Mouse (Mus musculus) forebrain, embryonic 11.5 days (tissue): ENCODE data around the gene Cox5a. TPM values are rescaled to one million over a fixed set of nuclear protein-coding genes. Genes with fewer than 3 reads are reported as not detected.

Source experiments
- ATAC-seq: fragments of 200-750 bp; cut with Nextera tagmentation; replicated peaks from 2 replicates; pipeline ENCODE4 v1.8.0; 2017; ENCODE audit warnings: moderate TSS enrichment; ENCODE audit not compliant: low FRiP score
- DNase-seq: peaks from one replicate; pipeline ENCODE4 v3.0.0-alpha.2; 2017; ENCODE audit warnings: low spot score
- H3K27ac ChIP-seq: fragments of 300-500 bp; sonication (generic); 2 replicates; pipeline ENCODE4 v1.5.1; 2014; ENCODE audit warnings: low read depth, low read length
- H3K27me3 ChIP-seq: fragments of 300-500 bp; sonication (generic); 2 replicates; pipeline ENCODE4 v1.6.1; 2014; ENCODE audit warnings: mild to moderate bottlenecking, low read length, mixed read lengths; ENCODE audit not compliant: control insufficient read depth, insufficient read depth
- H3K36me3 ChIP-seq: fragments of 300-500 bp; sonication (generic); 2 replicates; pipeline ENCODE4 v1.6.1; 2014; ENCODE audit warnings: mild to moderate bottlenecking, low read length, moderate library complexity, mixed read lengths; ENCODE audit not compliant: control insufficient read depth, insufficient read depth
- H3K4me1 ChIP-seq: fragments of 300-500 bp; sonication (generic); replicated peaks from 2 replicates; pipeline ENCODE4 v1.6.1; 2014; ENCODE audit warnings: low read length, mixed read lengths; ENCODE audit not compliant: control insufficient read depth, insufficient read depth
- H3K4me2 ChIP-seq: fragments of 300-500 bp; sonication (generic); 2 replicates; pipeline ENCODE4 v1.6.1; 2014; ENCODE audit warnings: low read depth, mild to moderate bottlenecking, low read length, moderate library complexity, mixed read lengths; ENCODE audit not compliant: severe bottlenecking
- H3K4me3 ChIP-seq: fragments of 300-500 bp; sonication (generic); 2 replicates; pipeline ENCODE4 v1.5.1; 2014; ENCODE audit warnings: low read depth, low read length
- H3K9ac ChIP-seq: fragments of 300-500 bp; sonication (generic); 2 replicates; pipeline ENCODE4 v1.6.1; 2014; ENCODE audit warnings: low read length
- H3K9me3 ChIP-seq: fragments of 300-500 bp; sonication (generic); 2 replicates; pipeline ENCODE4 v1.6.1; 2016; ENCODE audit warnings: low read length, mixed read lengths; ENCODE audit not compliant: control insufficient read depth
- WGBS: fragments of 180-500 bp; shearing (Covaris S2); extraction: QIAGEN DNeasy Blood & Tissue Kit; methylation state at CpG from one replicate; pipeline ENCODE4 v1.1.7; 2014; 5-methylcytosine and 5-hydroxymethylcytosine counted together
- polyA plus RNA-seq: library from polyadenylated mRNA; unstranded; fragments of >200 nt; fragmentation: Nextera tagmentation; extraction: Ambion mirVana; gene quantifications from 2 replicates; pipeline ENCODE4 v1.2.1, GENCODE M21; 2014

Gene Cox5a
- polyA plus RNA-seq, 1 experiment from 2014 or later: 624 TPM

DNA sequence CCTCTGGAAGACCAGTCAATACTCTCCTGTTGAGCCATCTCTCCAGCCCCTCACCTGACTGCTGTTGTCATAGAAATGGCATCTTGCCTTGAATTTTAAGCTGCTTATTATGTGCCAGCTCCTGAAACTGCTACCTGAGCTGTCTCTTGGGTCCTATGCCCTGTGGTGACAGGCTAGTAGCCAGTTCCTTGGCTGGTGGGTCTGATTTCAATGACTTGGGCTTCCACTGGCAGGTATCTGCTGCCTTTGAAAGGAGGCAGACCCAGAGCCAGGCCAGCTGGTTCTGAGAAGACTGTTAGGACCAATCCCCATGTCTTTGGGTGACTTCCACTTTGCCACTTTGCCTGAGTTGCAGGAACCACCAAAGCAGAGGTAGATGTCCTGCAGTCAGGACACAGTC lies 53.3 kb downstream of the Cox5a start:
- Histone ChIP-seq H3K9ac (no peak overlapping the region), H3K4me3 (no peak overlapping the region), H3K36me3 (no peaks in the 10 kb centered on the region; the same call in none of the 2 replicates), H3K27ac (no peak overlapping the region), H3K4me1 (no peaks in the 10 kb centered on the region), H3K27me3 (no peaks in the 10 kb centered on the region), H3K9me3 (no peaks in the 10 kb centered on the region), H3K4me2 (no peak overlapping the region)
- no peak for ATAC-seq
- no peak for DNase-seq

DNA sequence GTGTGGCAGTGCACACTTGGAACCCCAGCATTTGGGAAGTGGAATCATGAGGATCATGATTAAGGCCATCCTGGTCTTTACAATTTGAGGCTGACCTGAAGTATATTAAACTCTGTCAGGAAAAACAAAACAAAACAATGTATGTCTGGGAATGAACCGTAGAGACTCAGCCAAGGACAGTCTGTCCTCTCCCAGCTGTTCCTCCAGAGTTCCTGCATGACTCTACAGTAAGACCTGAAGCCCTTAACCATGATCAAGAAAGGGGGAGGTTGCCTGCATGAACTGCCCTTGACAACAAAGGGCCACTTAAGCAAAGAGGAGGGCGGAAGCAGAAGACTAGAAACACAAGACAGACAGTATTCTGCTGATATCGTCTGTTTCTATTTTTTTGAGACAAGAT lies 54.5 kb downstream of the Cox5a start:
- Histone ChIP-seq H3K9ac (no peak overlapping the region), H3K4me2 (no peak overlapping the region), H3K9me3 (no peaks in the 10 kb centered on the region), H3K36me3 (no peaks in the 10 kb centered on the region; the same call in 1 of the 2 replicates), H3K4me1 (no peaks in the 10 kb centered on the region), H3K27me3 (no peaks in the 10 kb centered on the region), H3K27ac (no peak overlapping the region), H3K4me3 (no peak overlapping the region)
- no peak for DNase-seq
- WGBS: 88% methylated on average over 3 of the region's 3 CpGs
- no peak for ATAC-seq

DNA sequence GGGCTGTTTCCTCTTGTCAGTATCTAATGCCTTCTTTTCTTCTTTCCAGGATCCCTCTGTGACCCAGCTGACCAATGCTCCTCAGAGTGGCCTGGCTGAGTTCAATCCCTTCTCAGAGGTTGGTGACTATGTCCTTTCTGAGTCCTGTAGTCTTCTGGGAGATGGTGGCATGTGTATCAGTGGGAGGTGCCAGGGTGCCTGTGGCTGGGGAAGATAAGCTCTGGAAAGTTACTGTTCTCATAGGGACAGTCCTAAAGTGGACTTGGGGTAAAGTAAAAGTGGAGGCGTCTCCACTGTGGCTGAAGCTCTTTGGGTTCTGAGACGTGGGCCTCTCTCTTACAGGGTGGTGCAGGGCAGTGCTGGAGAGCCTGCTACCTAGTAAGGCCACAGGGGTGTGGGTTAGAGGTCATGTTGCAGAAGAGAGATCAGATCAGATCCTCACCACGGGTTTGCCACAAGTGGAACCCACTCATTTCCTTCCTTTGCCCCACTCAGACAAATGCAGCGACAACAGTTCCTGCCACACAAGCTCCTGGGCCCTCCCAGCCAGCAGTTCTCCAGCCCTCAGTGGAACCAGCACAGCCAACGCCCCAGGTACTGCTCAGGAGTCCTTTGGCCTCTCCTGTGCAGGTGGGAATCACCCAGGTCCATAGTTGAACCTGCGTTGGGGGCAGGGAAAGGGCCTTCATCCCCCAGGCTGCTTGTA lies 56.2 kb downstream of the Cox5a start:
- H3K36me3 ChIP-seq: peaks cover 3% of the 10 kb centered on the region
- WGBS: 85% methylated on average over 6 of the region's 6 CpGs
- no peak for DNase-seq
- H3K4me3 ChIP-seq: no peak overlapping the region
- no peak overlapping the region for H3K9ac ChIP-seq
- H3K27me3 ChIP-seq: no peaks in the 10 kb centered on the region
- H3K9me3 ChIP-seq: no peaks in the 10 kb centered on the region
- H3K4me2 ChIP-seq: no peak overlapping the region
- no peak overlapping the region for H3K27ac ChIP-seq
- no peaks in the 10 kb centered on the region for H3K4me1 ChIP-seq
- no peak for ATAC-seq

Other genes starting within 250 kb of the Cox5a start
- 26.5 and 29.5 TPM in 2 replicates for gene Ppcdc, start 81.2 kb upstream of the Cox5a start, polyA plus RNA-seq
- gene Scamp5, start 53.2 kb upstream of the Cox5a start, polyA plus RNA-seq: 15.5 and 17.4 TPM in 2 replicates
- 1.5 and 3.4 TPM in 2 replicates for gene Rpp25, start 17.2 kb upstream of the Cox5a start, polyA plus RNA-seq
- gene Fam219b, start 16.3 kb downstream of the Cox5a start, polyA plus RNA-seq: 21.0 TPM in 2 replicates
- gene Mpi, start 31.5 kb downstream of the Cox5a start, polyA plus RNA-seq: 55.1 and 65.5 TPM in 2 replicates
- 57.7 and 58.2 TPM in 2 replicates for gene Scamp2, start 39.7 kb downstream of the Cox5a start, polyA plus RNA-seq
- gene Ulk3, start 68.2 kb downstream of the Cox5a start, polyA plus RNA-seq: 12.6 and 15.1 TPM in 2 replicates
- 0.15 TPM in 1 of 2 replicates, not detected in the other for gene Cplx3, start 85.0 kb downstream of the Cox5a start, polyA plus RNA-seq
- gene Lman1l, start 99.5 kb downstream of the Cox5a start, polyA plus RNA-seq: not detected in 2 replicates
- gene Csk, start 132.4 kb downstream of the Cox5a start, polyA plus RNA-seq: 32.9 and 39.5 TPM in 2 replicates
- not detected in 2 replicates for gene Cyp1a2, start 162.4 kb downstream of the Cox5a start, polyA plus RNA-seq
- not detected in 2 replicates for gene Cyp1a1, start 166.7 kb downstream of the Cox5a start, polyA plus RNA-seq
- gene Edc3, start 187.3 kb downstream of the Cox5a start, polyA plus RNA-seq: 25.1 and 27.4 TPM in 2 replicates
- 91.5 and 102 TPM in 2 replicates for gene Clk3, start 244.6 kb downstream of the Cox5a start, polyA plus RNA-seq